Mouse (Mus musculus) limb, embryonic 12.5 days (tissue): ENCODE data around the gene Lingo1. TPM values are rescaled to one million over a fixed set of nuclear protein-coding genes. Genes with fewer than 3 reads are reported as not detected.

Experiments
- ATAC-seq: fragments of 200-750 bp; cut with Nextera tagmentation; 2 replicates; pipeline ENCODE4 v1.8.0; 2017; ENCODE audit warnings: low read depth, moderate TSS enrichment; ENCODE audit not compliant: insufficient number of reproducible peaks, insufficient read depth, low FRiP score, low TSS enrichment
- H3K27ac ChIP-seq: fragments of 300-500 bp; sonication (generic); 2 replicates; pipeline ENCODE4 v1.5.1; 2016; ENCODE audit warnings: mild to moderate bottlenecking, moderate library complexity
- H3K27me3 ChIP-seq: fragments of 300-500 bp; sonication (generic); 2 replicates; pipeline ENCODE4 v1.6.1; 2016; ENCODE audit warnings: mild to moderate bottlenecking, moderate library complexity
- H3K36me3 ChIP-seq: fragments of 300-500 bp; sonication (generic); 2 replicates; pipeline ENCODE4 v1.6.1; 2016; ENCODE audit warnings: mild to moderate bottlenecking, moderate library complexity
- H3K4me1 ChIP-seq: fragments of 300-500 bp; sonication (generic); replicated peaks from 2 replicates; pipeline ENCODE4 v1.6.1; 2016
- H3K4me2 ChIP-seq: fragments of 300-500 bp; sonication (generic); 2 replicates; pipeline ENCODE4 v1.6.1; 2016; ENCODE audit warnings: mild to moderate bottlenecking, moderate library complexity
- H3K4me3 ChIP-seq: fragments of 300-500 bp; sonication (generic); replicated peaks from 2 replicates; pipeline ENCODE4 v1.5.1; 2016; ENCODE audit warnings: mild to moderate bottlenecking
- H3K9ac ChIP-seq: fragments of 300-500 bp; sonication (generic); replicated peaks from 2 replicates; pipeline ENCODE4 v1.6.1; 2016; ENCODE audit warnings: mild to moderate bottlenecking, moderate library complexity
- H3K9me3 ChIP-seq: fragments of 300-500 bp; sonication (generic); 2 replicates; pipeline ENCODE4 v1.6.1; 2016; ENCODE audit warnings: mild to moderate bottlenecking, moderate library complexity
- WGBS: fragments of 180-500 bp; shearing (Covaris S2); methylation state at CpG from one replicate; pipeline ENCODE4 v1.1.7; 2016; 5-methylcytosine and 5-hydroxymethylcytosine counted together
- polyA plus RNA-seq: library from polyadenylated mRNA; unstranded; fragments of >200 nt; fragmentation: Nextera tagmentation; extraction: Ambion mirVana; gene quantifications from 2 replicates; pipeline ENCODE4 v1.2.1, GENCODE M21; 2016

The Lingo1 gene
- polyA plus RNA-seq, 1 experiment from 2014 or later, result 2.1 TPM

DNA sequence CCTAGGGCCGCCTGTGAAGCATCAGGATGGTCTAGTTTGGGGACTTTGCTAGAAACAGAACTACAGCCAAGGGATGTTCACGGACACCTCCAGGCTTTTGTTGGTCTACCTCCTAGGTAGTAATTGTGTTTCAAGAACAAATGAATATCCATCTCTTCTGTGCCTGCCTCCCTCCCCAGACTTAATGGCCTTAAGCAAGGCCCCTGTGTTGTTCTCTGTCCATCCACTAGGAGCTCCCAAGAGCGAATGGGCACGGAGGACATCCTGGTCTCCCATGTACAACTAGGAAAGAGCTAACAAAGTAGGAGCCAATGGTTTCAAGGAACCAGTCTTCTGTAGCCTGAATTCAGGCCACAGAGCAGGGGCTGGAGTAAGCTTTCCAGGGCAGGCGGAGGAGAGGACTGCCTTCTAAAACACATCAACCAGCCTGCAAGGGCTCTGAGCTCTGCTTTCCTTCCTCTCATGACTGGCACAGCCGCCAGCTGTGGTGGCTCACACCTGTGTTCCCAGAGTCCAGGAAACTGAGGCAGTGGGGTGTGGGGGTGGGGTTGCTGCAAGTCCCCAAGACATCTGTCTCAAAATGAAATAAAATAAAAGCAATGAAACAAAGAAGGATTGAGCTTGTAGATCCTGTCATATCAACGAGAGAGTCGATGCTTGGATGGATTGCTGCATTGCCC is 157.9 kb downstream of the Lingo1 start:
- no peaks in the 10 kb centered on the region for H3K9me3 ChIP-seq
- no peaks in the 10 kb centered on the region for H3K36me3 ChIP-seq
- peaks cover 51% of the 10 kb centered on the region for H3K4me1 ChIP-seq
- no peak overlapping the region for H3K4me3 ChIP-seq
- peaks cover 98% of the 10 kb centered on the region for H3K27me3 ChIP-seq
- no peak overlapping the region for H3K9ac ChIP-seq
- ATAC-seq, result no peak
- H3K27ac ChIP-seq, result no peak overlapping the region
- no peak overlapping the region for H3K4me2 ChIP-seq
- 54% methylated on average over 8 of the region's 8 CpGs for WGBS

DNA sequence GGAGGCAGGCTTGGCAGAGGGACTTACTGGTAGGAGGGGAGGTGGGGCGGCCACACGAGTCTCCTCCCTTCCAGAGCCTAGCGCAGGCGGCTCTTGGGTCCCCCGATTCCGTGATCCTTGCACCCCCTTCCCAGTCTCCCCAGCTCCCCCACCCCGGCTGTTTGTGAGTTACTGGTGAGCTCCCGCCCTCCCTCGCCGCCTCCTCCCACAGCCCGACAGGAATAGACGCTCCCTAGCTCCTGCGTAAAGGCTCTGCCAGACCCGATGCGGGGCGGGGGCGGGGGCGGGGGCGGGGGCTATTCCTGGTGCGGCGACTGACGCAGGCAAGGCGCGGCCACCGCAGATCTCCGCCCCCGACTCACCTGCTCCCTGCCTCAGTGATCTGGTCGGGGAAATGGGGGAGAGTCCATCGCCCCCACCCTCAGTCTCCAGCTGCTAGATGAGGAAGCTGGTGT is 158.8 kb downstream of the Lingo1 start:
- no peaks in the 10 kb centered on the region for H3K9me3 ChIP-seq
- 0 out of 2 replicates have a peak overlapping the region, but pooled peaks have one; percentile 18 for H3K9ac ChIP-seq
- H3K4me1 ChIP-seq, result peaks cover 42% of the 10 kb centered on the region
- peak overlapping the region; percentile 47 for H3K4me2 ChIP-seq
- no peak overlapping the region for H3K27ac ChIP-seq
- no peak for ATAC-seq
- peaks cover 99% of the 10 kb centered on the region for H3K27me3 ChIP-seq
- 2% methylated on average over 24 of the region's 29 CpGs for WGBS
- H3K36me3 ChIP-seq, result no peaks in the 10 kb centered on the region
- H3K4me3 ChIP-seq, result peak overlapping the region; percentile 24

DNA sequence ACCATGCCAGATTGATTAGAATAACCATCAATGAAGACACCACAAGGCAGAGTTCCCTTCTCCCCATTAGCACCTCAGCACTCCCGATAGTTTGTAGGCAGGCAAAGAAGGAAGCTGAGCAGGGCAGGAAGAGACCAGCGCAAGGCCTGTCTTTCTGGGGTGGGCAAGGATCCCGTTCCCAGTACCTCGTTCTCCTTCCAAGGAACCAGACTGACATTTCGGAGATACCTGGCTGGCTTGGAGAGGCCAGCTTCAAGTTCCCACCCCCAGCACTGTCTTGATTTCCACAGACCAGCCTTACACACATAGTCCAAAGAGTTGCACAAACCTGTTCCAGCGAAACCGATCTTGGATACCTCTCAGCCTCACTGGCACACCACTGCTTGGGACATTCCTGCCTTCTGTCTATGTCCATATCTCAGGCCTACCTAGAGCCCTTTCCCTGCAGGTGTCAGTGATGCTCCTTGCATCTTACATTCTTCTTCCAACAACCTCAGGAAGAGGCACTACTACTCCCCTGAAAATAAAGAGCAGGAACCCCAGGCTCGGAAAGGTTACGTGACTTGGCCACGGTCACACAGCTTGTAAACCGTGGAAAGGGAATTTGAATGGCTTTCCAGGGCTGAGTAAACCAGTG is 159.4 kb downstream of the Lingo1 start:
- Histone ChIP-seq H3K4me3 (peak overlapping the region; percentile 24), H3K9me3 (no peaks in the 10 kb centered on the region), H3K4me1 (peaks cover 42% of the 10 kb centered on the region), H3K27ac (no peak overlapping the region), H3K36me3 (no peaks in the 10 kb centered on the region), H3K9ac (no peak overlapping the region), H3K4me2 (peak overlapping the region; percentile 47), H3K27me3 (peaks cover 97% of the 10 kb centered on the region)
- 44% methylated on average over 11 of the region's 11 CpGs for WGBS
- ATAC-seq, result no peak

DNA sequence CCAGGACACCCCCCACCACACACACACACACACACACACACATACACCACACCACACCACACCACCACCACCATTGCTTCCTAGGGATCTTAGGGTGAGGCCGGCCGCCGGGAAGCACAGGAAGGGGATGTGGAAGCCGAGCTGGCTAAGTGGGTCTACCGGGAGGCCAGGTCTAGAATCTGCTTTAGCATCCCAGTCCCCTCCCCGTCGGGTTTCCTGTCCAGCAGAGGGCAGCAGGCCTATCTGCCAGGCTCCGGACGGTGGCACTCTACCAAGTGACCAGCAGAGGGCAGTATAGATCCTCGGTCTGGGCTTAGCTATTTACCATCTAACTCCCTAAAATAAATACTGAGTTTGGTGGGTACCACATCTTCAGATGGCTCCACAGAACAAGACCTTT is 160.1 kb downstream of the Lingo1 start:
- peak overlapping the region; percentile 99 for H3K4me2 ChIP-seq
- H3K4me1 ChIP-seq, result peaks cover 42% of the 10 kb centered on the region
- H3K4me3 ChIP-seq, result peak overlapping the region; percentile 72
- H3K27me3 ChIP-seq, result peaks cover 92% of the 10 kb centered on the region
- H3K9ac ChIP-seq, result 0 out of 2 replicates have a peak overlapping the region, but pooled peaks have one; percentile 79
- no peak overlapping the region for H3K27ac ChIP-seq
- ATAC-seq, result peak; percentile 53
- H3K36me3 ChIP-seq, result no peaks in the 10 kb centered on the region
- no peaks in the 10 kb centered on the region for H3K9me3 ChIP-seq
- WGBS, result under 1% methylated on average over 10 of the region's 10 CpGs

DNA sequence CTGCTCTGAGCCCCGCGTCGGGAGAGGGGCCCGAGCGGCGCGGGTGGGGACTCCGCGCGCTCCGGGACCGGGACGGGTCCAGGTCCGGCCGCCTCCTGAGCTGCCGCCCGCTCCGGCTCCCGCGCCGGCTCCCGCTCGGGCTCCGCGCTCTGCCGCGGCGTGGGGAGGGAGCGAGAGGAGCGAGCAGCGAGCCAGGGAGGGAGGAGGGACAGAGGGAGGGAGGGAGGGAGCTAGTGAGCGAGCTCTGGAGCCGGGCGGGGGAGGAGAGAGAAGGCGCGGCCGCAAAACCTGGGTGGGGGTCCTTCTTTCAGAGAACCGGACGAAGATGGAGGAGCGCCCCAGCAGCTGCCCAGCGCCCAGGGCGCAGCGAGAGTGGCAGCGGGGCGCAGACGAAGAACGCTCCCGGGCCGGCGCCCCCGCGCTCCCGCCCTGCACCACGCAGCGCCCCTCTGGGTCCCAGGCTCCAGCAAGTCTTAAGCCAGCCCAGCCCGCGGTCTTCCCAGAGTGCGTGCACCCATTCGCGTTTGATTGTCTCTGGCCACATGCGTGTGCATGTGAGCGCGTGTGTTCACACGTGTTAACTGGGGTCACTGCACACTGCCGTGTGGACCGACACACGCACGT is 160.7 kb downstream of the Lingo1 start:
- Histone ChIP-seq H3K4me2 (peak overlapping the region; percentile 99), H3K9me3 (no peaks in the 10 kb centered on the region), H3K4me3 (peak overlapping the region; percentile 72), H3K27ac (no peak overlapping the region), H3K9ac (peak overlapping the region; percentile 79), H3K27me3 (peaks cover 86% of the 10 kb centered on the region), H3K36me3 (no peaks in the 10 kb centered on the region), H3K4me1 (peaks cover 42% of the 10 kb centered on the region)
- peak; percentile 28 for ATAC-seq
- under 1% methylated on average over 58 of the region's 68 CpGs for WGBS

DNA sequence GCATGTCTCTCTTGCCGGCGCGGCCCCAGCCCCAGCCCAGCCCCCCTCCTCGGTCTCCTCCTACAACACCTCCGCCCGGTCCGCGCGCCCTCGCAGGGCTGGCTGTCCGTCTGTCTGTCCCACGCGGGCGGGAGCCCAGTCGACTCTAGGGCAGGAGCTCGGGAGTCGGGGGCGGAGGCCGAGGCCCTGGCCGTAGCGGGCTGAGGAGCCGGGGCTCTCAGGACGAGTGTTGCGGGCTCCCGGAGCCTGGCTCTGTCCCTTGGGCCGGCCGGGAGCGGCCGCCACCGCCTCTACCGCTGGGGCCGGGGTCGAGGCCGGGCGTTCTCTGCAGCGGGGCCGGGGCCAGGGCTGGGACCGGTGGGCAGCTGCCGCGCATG is 161.2 kb downstream of the Lingo1 start:
- no peak overlapping the region for H3K27ac ChIP-seq

DNA sequence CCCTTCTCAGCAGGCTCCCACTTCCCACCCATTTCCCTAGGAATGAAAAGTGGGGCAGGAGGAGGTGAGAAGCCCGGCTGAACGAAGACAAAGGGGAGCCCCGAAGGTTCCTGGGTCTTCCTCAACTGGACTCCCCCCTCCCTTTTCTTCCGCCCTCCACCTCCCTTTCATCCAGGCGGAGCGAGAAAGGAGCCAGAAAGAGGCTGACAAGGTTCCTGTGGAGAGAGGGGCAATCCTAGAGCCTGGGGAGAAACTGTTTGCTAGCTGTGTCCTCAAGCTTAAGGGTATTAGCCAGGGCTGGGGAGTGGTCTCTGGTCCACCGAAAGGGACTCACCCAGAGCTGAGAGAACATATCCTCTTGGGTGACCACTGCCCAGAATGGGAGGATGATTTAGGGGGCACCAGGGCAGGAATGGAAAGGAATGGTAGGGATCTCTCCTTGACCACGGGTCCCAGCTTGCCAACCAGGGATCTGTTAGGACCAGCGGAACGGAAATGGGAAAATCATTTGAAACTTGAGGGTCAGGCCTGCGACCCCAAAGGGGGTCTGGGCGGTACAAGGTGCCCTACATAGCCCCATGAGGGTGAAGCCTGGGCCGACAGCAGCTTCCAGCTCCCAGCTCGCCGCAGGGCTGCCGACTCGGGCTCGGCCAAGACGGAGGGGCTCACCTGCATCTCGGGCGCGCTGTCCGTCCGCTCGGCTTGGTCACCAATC is 161.7 kb downstream of the Lingo1 start:
- Histone ChIP-seq H3K9ac (peak overlapping the region; percentile 79), H3K4me2 (peak overlapping the region; percentile 99), H3K4me1 (peaks cover 42% of the 10 kb centered on the region), H3K9me3 (no peaks in the 10 kb centered on the region), H3K27me3 (peaks cover 76% of the 10 kb centered on the region), H3K27ac (no peak overlapping the region), H3K4me3 (peak overlapping the region; percentile 72), H3K36me3 (no peaks in the 10 kb centered on the region)
- ATAC-seq, result no peak
- under 1% methylated on average over 25 of the region's 25 CpGs for WGBS

More for the DNA sequence above, 161.2 kb downstream of the Lingo1 start:
- no peaks in the 10 kb centered on the region for H3K9me3 ChIP-seq
- H3K4me3 ChIP-seq, result peak overlapping the region; percentile 72
- WGBS, result under 1% methylated on average over 38 of the region's 40 CpGs
- no peaks in the 10 kb centered on the region for H3K36me3 ChIP-seq
- H3K4me1 ChIP-seq, result peaks cover 42% of the 10 kb centered on the region
- peaks cover 81% of the 10 kb centered on the region for H3K27me3 ChIP-seq
- H3K9ac ChIP-seq, result peak overlapping the region; percentile 79
- ATAC-seq, result no peak
- H3K4me2 ChIP-seq, result peak overlapping the region; percentile 99

DNA sequence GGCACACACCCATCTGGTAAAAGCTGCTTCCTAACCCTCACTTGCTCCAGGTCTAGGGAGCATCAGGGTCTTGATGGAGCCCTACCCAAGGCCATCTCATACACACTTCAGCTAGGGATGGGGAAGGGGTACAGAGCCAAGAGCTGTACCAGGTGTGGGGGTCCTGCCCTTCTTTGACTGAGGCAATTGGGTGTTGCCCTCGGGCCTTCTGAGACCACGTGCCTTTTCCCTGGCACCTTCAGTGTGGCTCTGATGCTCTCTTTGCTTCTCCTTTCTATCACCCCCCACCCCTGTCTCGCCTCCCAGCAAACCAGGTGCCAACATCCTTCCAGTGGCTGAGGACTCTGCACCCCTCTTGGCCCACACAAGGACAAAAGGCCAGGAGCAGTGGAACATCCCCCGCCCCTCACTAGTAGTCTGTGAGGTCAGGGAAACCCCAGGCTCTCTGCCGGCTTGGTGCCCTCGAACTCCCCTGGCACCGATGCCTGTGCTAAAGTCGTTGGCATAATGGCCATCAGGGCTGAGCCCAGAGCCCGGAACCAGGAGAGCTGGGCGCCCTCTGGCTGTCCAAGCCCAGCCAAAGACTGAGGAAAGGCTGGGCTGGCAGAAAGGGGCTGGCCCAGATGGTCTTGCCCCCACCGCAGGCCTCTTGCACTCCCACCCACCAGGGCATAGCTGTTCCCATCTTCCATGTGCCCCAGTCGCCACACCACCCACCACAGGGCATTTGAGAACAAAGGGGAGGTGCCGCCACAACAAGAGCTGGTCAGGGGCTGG is 162.6 kb downstream of the Lingo1 start:
- H3K4me2 ChIP-seq, result peak overlapping the region; percentile 99
- H3K9me3 ChIP-seq, result no peaks in the 10 kb centered on the region
- ATAC-seq, result no peak
- H3K27ac ChIP-seq, result no peak overlapping the region
- H3K4me1 ChIP-seq, result peaks cover 33% of the 10 kb centered on the region
- H3K4me3 ChIP-seq, result peak overlapping the region; percentile 72
- peaks cover 66% of the 10 kb centered on the region for H3K27me3 ChIP-seq
- H3K36me3 ChIP-seq, result no peaks in the 10 kb centered on the region
- H3K9ac ChIP-seq, result no peak overlapping the region
- WGBS, result 28% methylated on average over 13 of the region's 13 CpGs

DNA sequence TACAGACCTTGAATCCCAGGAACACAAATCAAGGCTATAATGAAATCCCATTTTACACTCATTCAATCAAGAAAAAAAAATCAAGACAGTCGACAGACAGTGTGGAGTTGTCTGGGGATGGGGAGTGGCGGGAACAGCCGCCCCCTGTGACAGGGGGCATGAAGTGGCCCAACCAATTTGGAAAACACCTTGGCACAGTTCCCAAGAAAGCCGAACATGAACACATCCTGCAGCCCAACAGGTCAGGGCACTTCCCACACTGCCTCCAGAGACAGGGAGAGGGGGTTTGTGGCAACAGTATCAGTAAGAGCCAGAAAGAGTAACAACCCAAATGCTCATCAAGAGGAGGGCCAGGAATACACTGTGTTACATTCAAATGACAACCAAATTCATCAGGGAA is 165.3 kb downstream of the Lingo1 start:
- WGBS, result 69% methylated on average over 4 of the region's 4 CpGs
- no peak for ATAC-seq
- H3K9me3 ChIP-seq, result no peaks in the 10 kb centered on the region
- H3K9ac ChIP-seq, result no peak overlapping the region
- no peak overlapping the region for H3K4me3 ChIP-seq
- H3K27me3 ChIP-seq, result peaks cover 47% of the 10 kb centered on the region
- H3K27ac ChIP-seq, result no peak overlapping the region
- no peak overlapping the region for H3K4me2 ChIP-seq
- H3K4me1 ChIP-seq, result peaks cover 20% of the 10 kb centered on the region
- no peaks in the 10 kb centered on the region for H3K36me3 ChIP-seq

DNA sequence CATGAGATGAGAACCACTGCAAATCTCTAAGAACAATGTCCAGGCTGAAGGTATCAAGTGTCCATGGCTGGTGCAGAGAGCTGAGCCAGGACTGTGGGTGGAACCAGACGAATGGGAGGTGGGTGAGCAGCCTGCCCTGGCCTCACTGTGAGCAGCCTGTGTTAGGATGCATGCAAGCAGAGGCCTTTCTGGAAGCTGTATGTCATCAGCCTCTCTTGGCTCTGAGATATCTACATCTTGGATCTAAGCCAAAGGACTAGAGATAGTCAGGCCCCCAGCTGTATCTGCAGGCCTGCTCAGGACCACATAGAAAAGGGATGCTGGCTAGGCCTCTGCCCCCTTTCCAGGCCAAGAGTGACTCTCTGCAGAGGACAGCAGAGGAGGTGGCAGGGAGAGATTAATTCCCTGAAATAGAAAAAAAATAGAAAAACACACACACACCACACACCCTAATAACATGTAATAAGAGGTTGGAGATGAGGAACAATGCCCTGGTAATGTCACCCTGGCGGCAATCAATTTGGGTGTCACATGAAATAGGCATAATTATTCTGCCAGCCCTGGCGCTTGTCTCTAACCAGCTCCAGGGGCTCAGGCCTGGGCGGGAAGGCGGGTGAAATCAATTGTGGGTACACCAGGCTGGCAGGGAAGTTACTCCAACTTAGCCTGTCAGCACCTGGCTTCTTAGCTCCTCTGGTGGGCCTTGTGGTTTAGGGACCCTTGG is 166.4 kb downstream of the Lingo1 start:
- no peak overlapping the region for H3K4me2 ChIP-seq
- H3K4me1 ChIP-seq, result peaks cover 21% of the 10 kb centered on the region
- no peak overlapping the region for H3K4me3 ChIP-seq
- H3K27me3 ChIP-seq, result peaks cover 40% of the 10 kb centered on the region
- no peak for ATAC-seq
- 77% methylated on average over 5 of the region's 5 CpGs for WGBS
- no peaks in the 10 kb centered on the region for H3K9me3 ChIP-seq
- no peak overlapping the region for H3K27ac ChIP-seq
- H3K36me3 ChIP-seq, result no peaks in the 10 kb centered on the region
- no peak overlapping the region for H3K9ac ChIP-seq
